Mouse (Mus musculus) brain, adult 2 months (tissue): ENCODE results near the gene Dcp1b.

Source experiments
- DNase-seq: peaks from one replicate; pipeline ENCODE4 v3.0.0; 2011; ENCODE audit warnings: low read depth, low spot score

Gene Dcp1b

GRCm38 (mm10) chr6:119175078-119175853, at the start of gene Dcp1b:
Dcp1b (plus strand) TSS chr6:119175253.
- DNase-seq, result peak; percentile 96

DNA sequence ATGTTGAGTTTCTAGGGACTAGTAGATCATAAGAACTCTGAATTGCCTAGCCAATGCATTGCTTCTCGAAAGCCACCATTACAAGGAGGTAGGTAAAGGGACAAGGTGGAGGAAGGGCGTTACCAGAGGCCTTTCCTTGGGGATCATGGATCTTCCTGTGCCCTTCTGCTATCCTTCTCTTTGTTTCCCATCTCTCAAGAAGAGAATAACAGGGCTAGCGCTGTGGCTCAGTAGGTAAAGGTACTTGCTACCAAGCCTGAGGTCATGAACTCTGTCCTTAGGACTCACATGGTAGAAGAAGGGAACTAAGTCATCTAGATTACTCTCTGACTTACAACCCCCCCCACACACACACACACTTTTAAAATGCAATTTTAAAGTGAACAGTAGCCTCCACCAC, 48.1 kb upstream of the Dcp1b start:
- no peak for DNase-seq

DNA sequence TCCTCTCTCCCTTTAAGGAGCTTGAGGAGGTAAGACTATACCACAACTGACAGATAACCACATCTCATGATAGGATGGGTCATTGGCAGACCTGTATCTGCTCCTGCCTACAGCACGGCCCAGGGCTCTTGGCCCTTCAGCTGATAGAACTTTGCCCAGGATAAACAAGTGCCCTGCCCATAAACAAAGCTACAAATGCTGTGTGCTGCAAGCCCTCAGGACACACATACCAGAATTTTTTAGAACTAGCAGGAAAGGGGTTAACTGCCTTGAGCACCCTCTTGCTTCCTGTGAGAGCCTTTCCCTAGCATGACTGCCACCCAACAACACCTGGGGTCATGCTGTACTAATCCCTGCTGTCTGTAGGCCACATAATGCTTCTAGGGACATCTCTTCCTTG, 47.0 kb upstream of the Dcp1b start:
- DNase-seq, result no peak

DNA sequence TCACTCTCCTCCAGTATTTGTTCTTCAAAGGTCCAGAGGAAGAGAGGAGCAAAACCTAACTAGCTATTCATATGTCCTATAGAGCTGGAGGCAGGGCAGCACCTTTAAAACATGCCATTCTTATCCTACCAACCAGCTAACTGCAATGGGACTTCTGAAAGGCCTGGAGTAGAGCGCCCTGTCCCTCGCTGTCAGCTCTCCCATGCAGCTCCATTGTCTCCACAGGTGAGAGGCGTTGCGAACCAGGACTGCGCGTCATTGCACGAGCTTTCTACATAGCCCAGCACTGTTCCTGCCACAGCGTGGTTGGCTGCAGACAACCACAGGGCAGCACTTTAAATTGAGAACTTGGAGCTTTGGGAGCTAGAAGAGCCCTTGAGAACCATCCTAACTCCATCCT, 46.5 kb upstream of the Dcp1b start:
- no peak for DNase-seq

DNA sequence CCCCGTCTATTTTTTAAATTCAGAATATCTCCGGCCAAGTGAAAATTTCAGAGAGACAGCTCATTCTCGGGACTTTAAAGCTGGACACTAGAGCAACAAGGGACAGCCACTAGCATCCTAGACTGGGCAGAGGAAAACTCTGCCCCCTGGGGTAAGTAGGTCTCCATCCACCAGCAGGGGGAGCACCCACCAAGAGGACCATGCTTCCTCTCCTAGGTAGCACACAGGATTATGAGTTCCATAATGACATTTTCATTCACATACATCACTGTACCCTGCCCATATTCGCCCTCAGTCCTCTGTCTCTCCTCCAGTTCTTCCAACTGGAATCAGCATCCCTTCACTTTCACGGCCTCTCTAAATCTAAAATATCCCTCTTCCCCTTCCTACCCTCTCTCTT, 45.4 kb upstream of the Dcp1b start:
- DNase-seq, result peak; percentile 63

DNA sequence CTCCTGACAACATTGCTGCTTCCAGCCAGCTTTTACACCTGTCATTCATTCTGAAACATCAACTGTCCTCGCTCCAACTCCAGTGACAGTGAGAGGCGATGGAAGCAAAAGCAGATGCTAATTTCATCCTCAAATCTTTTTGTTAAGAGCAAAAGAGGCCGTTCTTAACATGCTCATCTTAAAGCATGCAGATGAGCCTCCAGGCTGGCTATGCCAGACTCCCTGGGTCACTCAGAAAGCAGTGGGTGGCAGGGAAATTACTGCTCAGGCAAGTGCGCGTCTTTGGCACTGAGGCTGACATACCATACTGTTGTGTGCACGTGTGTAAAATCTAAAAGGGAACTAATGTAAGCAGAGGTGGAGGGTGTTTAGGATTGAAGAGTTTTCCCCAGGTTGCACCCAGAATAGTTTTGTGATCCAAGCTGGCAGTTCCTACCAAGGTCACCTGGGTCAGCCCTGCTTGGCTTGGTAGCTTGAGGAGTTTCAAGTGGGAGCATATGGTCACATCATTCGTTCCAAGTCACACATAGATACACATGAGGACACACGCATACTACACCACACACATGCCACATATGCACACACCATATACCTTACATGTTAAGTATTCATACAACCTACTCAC, 42.8 kb upstream of the Dcp1b start:
- DNase-seq, result no peak

DNA sequence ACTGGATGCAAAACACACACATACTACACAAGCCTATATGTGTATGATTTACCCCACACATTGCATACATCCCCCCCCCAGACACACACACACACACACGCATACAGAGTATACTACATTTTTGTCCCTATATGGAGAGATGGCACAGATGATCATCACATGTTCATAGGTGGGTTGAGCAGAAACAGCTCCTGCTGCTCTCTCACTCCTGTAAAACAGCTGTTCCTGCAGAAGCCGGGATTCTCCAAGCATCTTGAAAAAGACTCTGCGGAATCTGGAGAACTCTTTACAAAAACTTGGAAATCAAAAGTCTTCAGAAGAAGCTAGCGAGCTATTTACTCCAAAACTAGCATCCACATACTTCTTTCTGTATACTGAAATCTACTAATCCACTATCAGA, 42.2 kb upstream of the Dcp1b start:
- peak; percentile 54 for DNase-seq

GRCm38 (mm10) chr6:119137768-119138167, 37.3 kb upstream of the Dcp1b start:
- no peak for DNase-seq

DNA sequence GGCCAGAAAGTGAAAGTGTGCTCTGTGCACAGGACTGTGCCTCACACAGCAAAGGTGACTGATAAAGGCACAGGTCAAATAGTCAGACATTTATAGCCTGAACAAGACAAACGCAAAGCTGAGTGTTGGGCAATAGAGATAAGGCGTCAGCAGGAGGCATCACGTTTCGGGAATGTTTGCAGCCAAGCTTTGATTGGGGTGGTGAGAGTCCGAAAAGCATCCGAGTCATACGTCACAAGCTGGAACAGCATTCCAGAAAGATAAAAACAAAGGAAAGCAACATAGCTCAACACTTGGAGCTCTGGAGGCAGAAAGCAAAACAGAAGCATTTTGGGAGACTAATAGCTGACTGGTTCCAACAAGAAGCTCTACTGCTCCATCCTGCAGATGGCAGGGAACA, 35.5 kb upstream of the Dcp1b start:
- DNase-seq, result no peak

- no peak for DNase-seq
Observed at GRCm38 (mm10) chr6:119145109-119145508, 29.9 kb upstream of the Dcp1b start.

GRCm38 (mm10) chr6:119165677-119166076, 9.4 kb upstream of the Dcp1b start:
- no peak for DNase-seq

GRCm38 (mm10) chr6:119174307-119175074, 562 bp upstream of the Dcp1b start:
- DNase-seq, result no peak

- no peak for DNase-seq
Observed at GRCm38 (mm10) chr6:119176103-119176502, 1.1 kb downstream of the Dcp1b start.

DNA sequence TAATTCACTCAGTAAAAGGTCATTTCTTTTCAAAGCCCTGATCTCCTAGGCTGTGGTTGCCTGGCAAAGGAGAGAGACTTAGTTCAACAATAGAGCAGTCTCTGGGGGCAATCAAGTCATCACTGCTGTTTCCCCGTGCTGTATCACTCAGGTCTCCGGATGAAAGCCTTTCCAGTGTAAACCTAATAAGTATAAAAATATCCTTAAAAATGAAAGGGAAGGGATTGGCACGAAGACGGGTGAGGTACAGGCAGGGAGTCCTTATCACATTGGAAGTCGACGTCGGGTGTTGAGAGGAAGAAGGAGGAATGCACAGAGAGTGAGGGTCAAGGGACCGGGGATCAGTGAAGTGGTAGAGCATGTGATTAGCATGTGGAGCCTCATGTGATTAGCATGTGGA, 2.0 kb downstream of the Dcp1b start:
- DNase-seq, result no peak

DNA sequence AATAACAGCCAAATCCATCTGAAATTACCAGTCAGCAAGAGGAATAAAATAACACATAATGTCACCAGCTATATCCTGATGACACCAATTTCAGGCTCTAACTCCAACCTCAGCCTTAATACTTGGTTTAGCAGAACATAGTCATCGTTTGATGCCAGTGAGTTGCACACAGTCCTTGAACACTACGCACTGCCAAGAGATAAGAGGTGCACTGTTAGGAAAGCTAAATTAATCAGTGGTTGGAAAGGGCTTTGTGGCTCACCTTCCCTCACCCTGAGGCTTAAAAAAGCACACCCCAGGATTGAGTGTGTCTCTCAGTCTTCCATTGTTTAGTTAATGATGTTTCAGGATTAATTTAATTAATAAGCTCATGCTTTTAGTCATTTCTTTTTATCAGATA, 5.1 kb downstream of the Dcp1b start:
- DNase-seq, result no peak

- DNase-seq, result no peak
Observed at GRCm38 (mm10) chr6:119182211-119182610, 7.2 kb downstream of the Dcp1b start.

GRCm38 (mm10) chr6:119183781-119184180, 8.7 kb downstream of the Dcp1b start:
- DNase-seq, result no peak

DNA sequence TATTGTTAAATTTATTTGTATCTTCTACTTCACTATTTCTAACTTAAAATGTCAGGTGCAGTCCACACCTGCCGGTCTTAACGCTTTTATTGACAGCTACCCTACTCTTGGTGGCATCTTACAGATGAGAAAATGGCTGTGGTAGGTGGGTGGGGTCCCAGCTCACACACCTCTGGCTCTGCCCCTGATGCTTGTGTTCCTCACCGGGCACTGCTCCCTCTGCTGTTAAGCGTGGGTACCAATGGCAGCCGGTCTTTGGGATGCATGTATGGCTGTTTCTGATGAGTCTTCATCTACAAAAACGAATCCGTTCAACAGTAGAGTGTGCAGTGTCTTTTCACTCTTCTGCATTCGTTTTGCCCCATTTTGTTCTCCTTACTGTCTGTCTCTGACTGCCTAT, 11.6 kb downstream of the Dcp1b start:
- DNase-seq, result peak; percentile 55

DNA sequence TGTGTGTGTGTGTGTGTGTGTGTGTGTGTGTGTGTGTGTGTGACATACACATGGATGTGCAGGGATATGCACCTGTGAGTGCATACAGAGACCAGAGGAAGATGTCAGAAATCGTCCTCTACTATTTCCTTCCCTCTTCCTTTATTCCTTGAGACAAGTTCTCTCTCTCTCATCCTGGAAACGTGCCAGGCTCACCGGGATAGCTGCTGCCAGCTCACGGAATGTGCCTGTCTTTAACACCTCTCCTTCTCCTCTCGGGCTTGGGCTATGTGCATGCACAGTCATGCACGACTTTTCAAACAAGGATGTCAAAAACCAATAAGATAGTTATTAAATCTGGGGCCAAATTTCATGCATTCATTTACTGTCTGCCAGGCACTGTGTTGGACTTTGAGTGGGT, 12.6 kb downstream of the Dcp1b start:
- DNase-seq, result peak; percentile 33

DNA sequence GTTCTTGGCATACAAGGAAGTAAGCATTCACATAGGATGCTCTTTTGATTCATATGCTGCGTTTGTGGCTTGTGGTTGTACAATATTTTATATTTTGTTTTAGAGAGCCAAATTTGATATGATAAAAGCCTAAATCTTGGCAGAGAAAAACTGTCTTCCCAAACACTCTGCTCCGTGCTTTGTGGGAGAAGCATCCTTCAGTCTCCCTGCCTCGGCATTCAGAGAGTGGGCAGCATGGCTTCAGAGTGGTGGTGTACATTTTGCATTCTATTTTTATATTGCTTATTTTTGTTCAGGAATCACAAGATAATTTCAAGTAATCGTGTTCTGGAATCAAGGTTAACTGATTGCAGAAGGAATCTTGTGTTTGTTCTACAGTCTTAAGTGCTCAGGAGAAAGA, 16.4 kb downstream of the Dcp1b start:
- DNase-seq, result peak; percentile 66

DNA sequence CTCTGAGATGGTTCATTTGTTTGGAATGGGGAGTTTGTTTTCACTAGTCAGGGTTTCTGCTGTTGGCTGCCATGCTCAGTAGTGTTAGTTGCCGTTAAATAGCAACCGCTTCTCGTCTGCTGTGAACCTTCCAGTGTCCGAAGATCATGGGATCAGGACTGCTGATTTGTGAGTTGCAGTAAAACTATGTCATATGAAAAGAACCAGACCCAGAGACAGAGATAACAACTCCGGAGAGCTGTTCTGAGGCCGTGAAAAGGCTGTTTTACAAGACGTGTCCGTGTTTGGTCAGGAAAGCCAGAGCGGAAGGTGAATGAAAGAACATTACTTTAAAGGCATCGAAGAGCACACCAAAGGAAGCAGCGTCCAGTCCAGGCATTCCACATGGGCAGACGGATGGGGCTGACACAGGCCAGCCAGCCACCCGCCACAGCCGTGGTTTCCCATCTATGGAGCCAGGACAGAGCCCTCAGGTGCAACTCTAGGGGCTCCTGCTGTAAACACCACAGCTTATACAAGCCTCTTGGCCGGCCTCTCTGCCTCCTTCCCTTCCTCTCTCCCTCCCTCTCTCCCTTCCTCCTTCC, 18.6 kb downstream of the Dcp1b start:
- DNase-seq, result no peak

GRCm38 (mm10) chr6:119194161-119194560, 19.1 kb downstream of the Dcp1b start:
- no peak for DNase-seq
